ENCODE assay signal across 16 mouse cellular contexts in genomic region chr12:36456002-36456401, GRCm38 (mm10).
DNase-seq lines count a peak whose midpoint lies in the region.
"Had no signal": no experiment of that assay in that cellular context is flagged by ENCODE, and none has a peak within 500 bp of the region (broad histone marks: within the 10 kb centered on the region; RNA-seq: fewer than 3 reads in every experiment).

No protein-coding gene starts in this region.

- peak; percentile 2 to 48 for DNase-seq in layer of hippocampus, adult 18-20 months (ENCODE audit: low spot score in 2 of 2)
- no peak for DNase-seq in layer of hippocampus, postnatal 25 days (ENCODE audit: extremely low spot score in 1 of 2, low spot score in 1 of 2)
- DNase-seq in right cerebral cortex, adult 2 months (ENCODE audit: low spot score in 2 of 2): peak; percentile 9 to 19
- no peak for DNase-seq in right cerebral cortex, postnatal 4 days
- peak; percentile 40 for DNase-seq in telencephalon, adult 2 months (ENCODE audit: low read depth, low spot score)
- no peak for DNase-seq in cerebellum, postnatal 14 days
- DNase-seq: adrenal gland, adult 2 months; adrenal gland, postnatal 14 days; cerebellum, adult 18-20 months; cerebellum, adult 9-10 months; cerebellum, postnatal 25 days; gastrocnemius, postnatal 10 days; gastrocnemius, postnatal 36 days; heart, adult 2 months; heart, postnatal 14 days; heart, postnatal 4 days had no signal

Comparison
In these comparisons a context has a peak if more than half of its experiments do, and no peak if none do; other contexts are left out.
1. DNase-seq: peak in layer of hippocampus, adult 18-20 months (2 of 2), right cerebral cortex, adult 2 months (2 of 2) and telencephalon, adult 2 months (single experiment); none in layer of hippocampus, postnatal 25 days (0 of 2), right cerebral cortex, postnatal 4 days (single experiment) and cerebellum, postnatal 14 days (0 of 2).